Mouse (Mus musculus): Measurements from ENCODE around the gene Fli1. TPM values are rescaled to one million over a fixed set of nuclear protein-coding genes. Genes with fewer than 3 reads are reported as not detected.

The Fli1 gene
- polyA plus RNA-seq, 1 experiment from 2014 or later: 23.4 TPM

DNA sequence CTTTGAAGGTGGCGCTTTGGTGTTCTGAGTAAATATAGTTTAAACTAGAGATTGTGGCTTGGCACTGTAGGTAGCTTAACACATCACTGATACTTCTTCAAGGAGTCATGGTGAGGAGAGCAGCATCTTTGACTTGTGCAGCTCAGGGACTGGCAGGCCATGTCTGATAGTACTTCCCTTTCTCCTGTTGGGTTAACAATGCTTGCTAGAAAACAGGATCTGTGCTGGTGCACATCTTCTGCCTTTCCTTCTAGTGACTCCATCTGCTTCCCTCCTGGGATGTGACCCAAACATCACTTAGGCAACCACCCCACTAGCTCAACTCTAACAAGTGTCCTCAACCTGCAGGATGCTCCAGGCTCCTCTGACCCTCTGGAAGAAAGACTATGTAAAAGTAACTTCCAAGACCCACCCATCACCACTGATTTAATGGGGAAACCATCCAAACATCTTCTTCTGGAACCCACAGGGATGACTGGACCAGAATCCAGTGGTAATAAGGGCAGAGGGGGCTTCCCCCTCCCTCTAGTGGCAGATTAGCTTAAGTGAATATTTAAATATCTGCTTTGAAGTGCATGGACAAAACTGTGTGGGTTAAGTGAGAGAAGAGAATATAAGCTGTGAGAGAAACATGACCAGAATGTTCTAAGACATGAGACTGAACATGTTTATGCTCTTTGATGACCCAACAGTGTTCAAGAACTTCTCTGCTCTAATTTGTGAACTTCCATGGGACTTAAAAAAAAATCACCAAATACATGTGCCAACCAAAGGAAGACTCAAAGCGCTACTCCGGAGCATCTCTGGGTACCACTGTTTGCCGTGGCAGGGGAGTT lies 48.9 kb downstream of the Fli1 start:
- 76% methylated on average over 4 of the region's 4 CpGs for WGBS
- H3K4me2 ChIP-seq: no peak overlapping the region
- no peaks in the 10 kb centered on the region for H3K36me3 ChIP-seq
- peaks cover 32% of the 10 kb centered on the region for H3K4me1 ChIP-seq
- H3K9ac ChIP-seq: no peak overlapping the region
- H3K27me3 ChIP-seq: no peaks in the 10 kb centered on the region
- no peak overlapping the region for H3K4me3 ChIP-seq
- ATAC-seq (ENCODE audit: insufficient number of reproducible peaks, low FRiP score, low TSS enrichment, low read depth): no peak
- H3K27ac ChIP-seq: no peak overlapping the region
- H3K9me3 ChIP-seq: no peaks in the 10 kb centered on the region

DNA sequence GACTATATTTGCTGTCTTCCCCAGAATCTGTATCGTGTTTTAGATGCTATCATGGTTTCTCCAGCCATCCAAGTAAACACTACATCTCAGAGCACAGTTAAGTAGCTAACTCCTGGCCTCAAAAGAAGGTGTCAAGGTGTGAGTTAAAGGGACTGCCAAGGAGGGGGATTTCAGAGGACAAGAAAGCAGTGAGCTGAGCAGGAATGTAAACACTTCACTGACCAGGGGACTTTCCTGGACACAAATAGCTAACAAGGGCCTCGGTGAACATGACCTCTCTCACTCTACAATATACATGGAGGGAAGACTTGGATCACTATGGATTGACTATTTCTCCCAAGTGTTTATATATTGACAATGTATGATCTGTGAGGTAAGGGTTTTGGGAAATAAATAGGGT lies 49.9 kb downstream of the Fli1 start:
- Histone ChIP-seq H3K36me3 (no peaks in the 10 kb centered on the region), H3K9ac (no peak overlapping the region), H3K27me3 (no peaks in the 10 kb centered on the region), H3K27ac (no peak overlapping the region), H3K4me1 (peaks cover 32% of the 10 kb centered on the region), H3K4me2 (no peak overlapping the region), H3K4me3 (no peak overlapping the region), H3K9me3 (no peaks in the 10 kb centered on the region)
- WGBS: 59% methylated on average over 2 of the region's 2 CpGs
- ATAC-seq (ENCODE audit: insufficient number of reproducible peaks, low FRiP score, low TSS enrichment, low read depth): no peak

DNA sequence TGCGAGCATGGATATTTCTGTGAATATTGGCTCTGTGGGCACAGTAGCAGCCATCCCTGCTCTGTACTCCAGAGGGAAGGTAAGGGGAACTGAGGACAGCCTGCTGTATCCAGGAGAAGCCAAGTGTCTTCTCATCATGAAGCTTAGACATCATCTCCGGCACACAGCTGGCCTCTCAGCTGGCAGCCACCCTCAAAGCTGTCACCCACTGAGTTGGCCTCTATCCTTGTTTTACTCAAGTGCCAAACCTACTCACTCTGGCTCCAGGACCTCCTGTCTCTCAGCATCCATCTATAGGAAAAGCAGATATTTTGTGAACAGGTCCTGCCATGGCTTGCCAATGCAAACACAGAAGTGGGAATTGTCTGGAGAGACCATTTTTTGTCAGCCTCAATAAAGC lies 51.2 kb downstream of the Fli1 start:
- H3K4me3 ChIP-seq: no peak overlapping the region
- 83% methylated on average over 2 of the region's 2 CpGs for WGBS
- H3K4me2 ChIP-seq: no peak overlapping the region
- H3K9ac ChIP-seq: no peak overlapping the region
- H3K27me3 ChIP-seq: no peaks in the 10 kb centered on the region
- H3K4me1 ChIP-seq: peaks cover 32% of the 10 kb centered on the region
- H3K27ac ChIP-seq: no peak overlapping the region
- H3K36me3 ChIP-seq: no peaks in the 10 kb centered on the region
- no peak for ATAC-seq (ENCODE audit: insufficient number of reproducible peaks, low FRiP score, low TSS enrichment, low read depth)
- no peaks in the 10 kb centered on the region for H3K9me3 ChIP-seq

DNA sequence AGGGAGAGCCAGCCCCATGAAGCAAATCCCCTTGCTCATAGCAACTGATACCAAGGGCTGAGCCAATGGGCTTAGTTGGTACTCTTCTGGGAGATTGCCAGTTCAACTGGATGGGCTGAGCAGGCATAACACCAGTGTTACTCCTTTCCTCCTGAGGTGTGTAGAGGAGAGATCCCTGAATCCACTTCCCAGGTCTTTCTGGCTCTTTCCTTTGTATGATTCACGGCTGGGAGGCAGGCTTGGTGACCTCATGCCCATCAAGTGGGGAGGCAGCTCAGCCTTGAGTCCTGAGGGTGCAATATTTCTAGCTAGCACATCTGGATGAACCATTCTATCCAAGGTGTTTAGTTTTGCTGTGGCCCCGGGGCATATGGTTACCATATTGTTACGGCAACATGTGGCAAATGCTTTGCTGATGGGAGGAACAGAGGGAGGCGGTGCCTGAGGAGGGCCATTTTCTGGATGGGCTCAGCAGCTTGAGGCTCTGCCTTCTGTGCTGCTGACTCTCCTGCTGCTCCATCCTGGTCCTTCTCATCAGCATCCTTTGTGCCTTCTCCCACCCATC lies 52.8 kb downstream of the Fli1 start:
- Histone ChIP-seq H3K9ac (no peak overlapping the region), H3K4me3 (no peak overlapping the region), H3K9me3 (no peaks in the 10 kb centered on the region), H3K4me2 (no peak overlapping the region), H3K36me3 (no peaks in the 10 kb centered on the region), H3K27me3 (no peaks in the 10 kb centered on the region), H3K27ac (no peak overlapping the region), H3K4me1 (peaks cover 17% of the 10 kb centered on the region)
- WGBS: 60% methylated on average over 4 of the region's 4 CpGs
- ATAC-seq (ENCODE audit: insufficient number of reproducible peaks, low FRiP score, low TSS enrichment, low read depth): peak; percentile 30; the same call in 1 of the 2 replicates

DNA sequence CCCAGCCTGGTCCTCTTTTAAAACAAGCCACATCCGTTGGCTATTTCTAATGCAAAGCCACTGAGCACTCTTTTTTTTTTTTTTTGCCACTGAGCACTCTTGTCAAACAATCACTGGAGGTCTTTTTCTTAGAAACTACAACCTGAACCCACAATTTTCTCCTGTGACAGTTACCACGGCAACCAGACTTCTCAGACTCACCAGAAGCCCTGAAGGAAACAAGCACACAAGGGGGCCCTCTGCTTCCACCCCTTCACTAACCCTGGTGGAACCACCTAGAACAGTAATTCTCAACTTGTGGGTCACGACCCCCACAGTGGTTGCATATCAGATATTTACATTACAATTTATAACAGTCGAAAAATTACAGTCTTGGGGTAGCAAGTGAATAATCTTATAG lies 53.3 kb downstream of the Fli1 start:
- ATAC-seq (ENCODE audit: insufficient number of reproducible peaks, low FRiP score, low TSS enrichment, low read depth): no peak
- H3K27me3 ChIP-seq: no peaks in the 10 kb centered on the region
- 64% methylated on average over 4 of the region's 4 CpGs for WGBS
- no peak overlapping the region for H3K4me3 ChIP-seq
- no peak overlapping the region for H3K27ac ChIP-seq
- H3K4me2 ChIP-seq: no peak overlapping the region
- no peaks in the 10 kb centered on the region for H3K36me3 ChIP-seq
- no peak overlapping the region for H3K9ac ChIP-seq
- H3K4me1 ChIP-seq: peaks cover 11% of the 10 kb centered on the region
- H3K9me3 ChIP-seq: no peaks in the 10 kb centered on the region

DNA sequence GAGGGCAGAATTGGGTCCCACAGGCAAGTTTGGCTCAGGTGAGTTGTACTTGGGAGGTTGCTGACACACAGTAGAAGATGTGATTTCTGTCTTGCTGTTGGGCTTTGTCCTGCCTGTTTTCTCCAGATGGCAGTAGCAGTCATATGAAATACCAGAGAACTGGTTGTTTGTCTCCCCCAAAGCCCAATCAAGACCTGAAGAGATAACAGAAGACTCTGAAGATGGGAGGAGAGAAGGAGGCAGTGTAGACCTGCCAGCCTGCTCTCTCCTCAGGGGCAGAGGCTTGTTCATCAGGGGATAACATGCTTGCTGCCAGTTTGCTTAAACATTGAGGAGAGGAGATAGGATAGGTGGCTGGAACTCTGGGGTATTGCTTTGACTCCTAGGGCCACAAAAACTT lies 54.0 kb downstream of the Fli1 start:
- Histone ChIP-seq H3K36me3 (no peaks in the 10 kb centered on the region), H3K4me1 (peaks cover 10% of the 10 kb centered on the region; the same call in 1 of the 2 replicates), H3K27ac (no peak overlapping the region), H3K27me3 (no peaks in the 10 kb centered on the region), H3K9ac (no peak overlapping the region), H3K4me2 (no peak overlapping the region), H3K4me3 (no peak overlapping the region), H3K9me3 (no peaks in the 10 kb centered on the region)
- ATAC-seq (ENCODE audit: insufficient number of reproducible peaks, low FRiP score, low TSS enrichment, low read depth): no peak

DNA sequence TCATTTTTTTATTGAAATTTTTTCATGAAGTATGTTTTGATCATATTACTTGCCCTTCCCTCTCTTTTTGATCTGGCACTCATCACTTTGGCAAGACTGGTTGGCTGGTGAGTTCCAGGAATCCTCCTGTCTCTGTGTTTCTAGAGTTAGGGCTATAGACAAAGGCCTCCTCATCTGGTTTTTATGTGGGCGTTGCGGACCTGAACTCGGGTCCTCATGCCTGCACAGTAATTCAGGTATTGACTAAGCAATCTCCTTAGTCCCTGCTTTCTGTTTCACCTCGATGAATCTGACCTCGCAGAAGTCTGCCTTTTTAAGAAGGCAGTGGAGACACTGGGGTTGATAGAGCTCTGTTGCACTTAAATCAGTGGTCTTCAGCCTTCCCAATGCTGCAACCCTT lies 54.8 kb downstream of the Fli1 start:
- WGBS: 89% methylated on average over 5 of the region's 5 CpGs
- Histone ChIP-seq H3K4me1 (peaks cover 10% of the 10 kb centered on the region; the same call in 1 of the 2 replicates), H3K4me2 (no peak overlapping the region), H3K9me3 (no peaks in the 10 kb centered on the region), H3K27me3 (no peaks in the 10 kb centered on the region), H3K4me3 (no peak overlapping the region), H3K27ac (no peak overlapping the region), H3K36me3 (no peaks in the 10 kb centered on the region), H3K9ac (no peak overlapping the region)
- ATAC-seq (ENCODE audit: insufficient number of reproducible peaks, low FRiP score, low TSS enrichment, low read depth): no peak

DNA sequence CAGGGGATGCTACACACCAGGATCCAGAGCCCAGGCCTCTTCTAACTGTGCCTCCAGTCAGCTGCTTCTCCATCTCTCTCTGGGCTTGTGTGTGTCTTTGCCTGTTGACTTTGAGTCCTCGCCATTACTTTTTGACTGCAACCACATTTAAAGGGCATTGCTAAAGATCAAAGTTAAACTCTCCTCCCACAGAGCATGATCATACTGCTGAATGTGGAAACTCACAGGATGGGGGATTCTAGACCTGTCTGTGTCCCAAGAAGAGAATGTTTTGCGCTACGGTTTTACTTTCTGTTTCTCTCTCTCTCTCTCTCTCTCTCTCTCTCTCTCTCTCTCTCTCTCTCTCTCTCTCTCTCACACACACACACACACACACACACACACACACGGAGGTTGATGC lies 55.3 kb downstream of the Fli1 start:
- 79% methylated on average over 4 of the region's 4 CpGs for WGBS
- ATAC-seq (ENCODE audit: insufficient number of reproducible peaks, low FRiP score, low TSS enrichment, low read depth): no peak
- Histone ChIP-seq H3K4me2 (no peak overlapping the region), H3K4me1 (peaks cover 10% of the 10 kb centered on the region; the same call in 1 of the 2 replicates), H3K9me3 (no peaks in the 10 kb centered on the region), H3K9ac (no peak overlapping the region), H3K27ac (no peak overlapping the region), H3K4me3 (no peak overlapping the region), H3K27me3 (no peaks in the 10 kb centered on the region), H3K36me3 (no peaks in the 10 kb centered on the region)

DNA sequence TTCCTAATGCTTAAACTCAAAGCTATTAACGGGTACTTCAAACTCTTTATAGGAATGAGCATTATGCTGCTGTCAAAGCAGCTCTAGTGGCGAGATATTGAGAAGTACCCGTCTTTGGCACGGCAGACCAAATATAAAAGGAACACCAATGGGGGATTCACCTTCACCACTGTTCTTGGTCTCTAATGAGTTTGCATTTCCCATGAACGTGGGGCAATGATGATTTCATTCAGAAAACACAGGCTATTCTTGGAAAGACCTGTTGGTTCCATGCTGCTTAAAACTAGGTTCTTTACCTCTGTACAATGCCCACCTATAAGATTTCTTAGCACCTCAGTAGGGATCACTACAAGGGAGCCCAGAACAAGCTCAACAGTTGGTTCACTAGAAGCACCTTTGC lies 62.2 kb downstream of the Fli1 start:
- no peak overlapping the region for H3K9ac ChIP-seq
- 0 out of 2 replicates have a peak, but pooled peaks cover 6% of the 10 kb centered on the region for H3K36me3 ChIP-seq
- H3K9me3 ChIP-seq: no peaks in the 10 kb centered on the region
- H3K4me2 ChIP-seq: no peak overlapping the region
- H3K27me3 ChIP-seq: no peaks in the 10 kb centered on the region
- no peak for ATAC-seq (ENCODE audit: insufficient number of reproducible peaks, low FRiP score, low TSS enrichment, low read depth)
- no peak overlapping the region for H3K4me3 ChIP-seq
- peaks cover 13% of the 10 kb centered on the region for H3K4me1 ChIP-seq
- WGBS: 76% methylated on average over 5 of the region's 5 CpGs
- H3K27ac ChIP-seq: no peak overlapping the region

DNA sequence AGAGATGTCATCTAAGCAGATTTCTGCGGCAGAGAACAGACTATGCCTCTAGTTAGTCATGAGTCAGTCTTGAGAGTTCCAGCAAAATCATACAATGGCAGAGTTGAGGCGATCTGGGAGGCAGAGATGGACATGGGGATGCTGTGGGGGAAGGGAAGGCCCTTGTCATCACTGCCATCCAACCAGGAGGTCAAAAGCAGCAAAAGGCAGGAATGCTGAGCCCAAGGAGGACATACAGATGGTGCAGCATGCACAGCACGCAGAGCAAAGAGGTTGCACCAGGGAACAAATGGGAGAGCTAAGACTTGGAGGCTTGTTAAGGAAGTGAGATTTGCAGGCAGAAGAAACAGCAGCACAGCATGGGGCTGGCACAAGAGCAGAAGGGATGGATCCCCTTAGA lies 63.9 kb downstream of the Fli1 start:
- Histone ChIP-seq H3K9ac (no peak overlapping the region), H3K4me1 (peaks cover 13% of the 10 kb centered on the region), H3K9me3 (no peaks in the 10 kb centered on the region), H3K4me2 (no peak overlapping the region), H3K27ac (no peak overlapping the region), H3K4me3 (no peak overlapping the region), H3K27me3 (no peaks in the 10 kb centered on the region), H3K36me3 (peaks cover 6% of the 10 kb centered on the region; the same call in 1 of the 2 replicates)
- WGBS: 65% methylated on average over 3 of the region's 3 CpGs
- no peak for ATAC-seq (ENCODE audit: insufficient number of reproducible peaks, low FRiP score, low TSS enrichment, low read depth)

DNA sequence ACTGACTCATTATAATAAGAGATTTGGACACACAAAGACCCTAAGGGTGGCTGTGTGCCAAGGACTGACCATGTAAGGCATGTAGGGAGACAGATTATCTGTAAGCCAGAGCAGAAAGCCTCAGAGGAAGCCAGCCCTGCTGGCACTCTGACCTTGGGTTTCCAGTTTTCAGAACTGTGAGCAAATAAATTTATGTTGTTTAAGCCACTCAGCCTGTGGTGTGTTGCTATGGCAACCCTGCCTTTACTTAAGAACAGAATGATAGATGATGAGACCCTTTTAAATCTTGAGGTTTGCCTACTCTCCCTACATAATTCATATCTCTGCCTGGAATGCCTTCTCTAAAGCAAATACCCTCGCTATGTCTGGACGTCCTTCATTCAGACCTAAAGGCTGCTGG lies 64.6 kb downstream of the Fli1 start:
- Histone ChIP-seq H3K9me3 (no peaks in the 10 kb centered on the region), H3K36me3 (peaks cover 6% of the 10 kb centered on the region; the same call in 1 of the 2 replicates), H3K4me2 (no peak overlapping the region), H3K4me1 (peaks cover 13% of the 10 kb centered on the region), H3K4me3 (no peak overlapping the region), H3K27me3 (no peaks in the 10 kb centered on the region), H3K9ac (no peak overlapping the region), H3K27ac (no peak overlapping the region)
- WGBS: 57% methylated on average over 2 of the region's 2 CpGs
- ATAC-seq (ENCODE audit: insufficient number of reproducible peaks, low FRiP score, low TSS enrichment, low read depth): no peak

DNA sequence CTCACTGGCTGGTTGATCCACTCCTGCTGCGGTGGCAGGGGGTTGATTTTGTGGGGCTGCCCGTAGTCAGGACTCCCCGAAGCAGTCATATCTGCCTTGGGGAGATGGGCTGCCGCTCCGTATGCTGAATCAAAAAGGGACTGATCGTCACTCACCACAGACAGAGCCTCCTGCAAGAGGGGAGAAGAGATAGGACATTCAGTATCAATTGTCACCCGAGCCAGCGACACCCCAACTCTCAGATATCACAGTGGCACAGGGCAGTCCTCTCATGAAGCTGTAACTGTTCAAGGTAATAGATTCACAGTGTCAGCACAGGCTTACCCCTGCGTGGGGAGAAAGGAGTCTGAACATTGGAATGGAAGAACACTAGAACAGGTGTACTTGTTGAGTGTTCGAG lies 66.1 kb downstream of the Fli1 start:
- 92% methylated on average over 10 of the region's 10 CpGs for WGBS
- peaks cover 13% of the 10 kb centered on the region for H3K4me1 ChIP-seq
- no peak overlapping the region for H3K4me2 ChIP-seq
- no peak overlapping the region for H3K9ac ChIP-seq
- no peak overlapping the region for H3K4me3 ChIP-seq
- no peaks in the 10 kb centered on the region for H3K9me3 ChIP-seq
- H3K36me3 ChIP-seq: peaks cover 8% of the 10 kb centered on the region; the same call in 1 of the 2 replicates
- ATAC-seq (ENCODE audit: insufficient number of reproducible peaks, low FRiP score, low TSS enrichment, low read depth): no peak
- no peak overlapping the region for H3K27ac ChIP-seq
- H3K27me3 ChIP-seq: no peaks in the 10 kb centered on the region

All from limb, embryonic 15.5 days (tissue).